Mouse (Mus musculus) adrenal gland (tissue): Measurements from ENCODE around the gene Atp1a3.

Source experiments
- intact Hi-C: fragments of 180-260 bp; cut with DNase I; formaldehyde crosslinking; loops from one replicate; pipeline ENCODE4 v1.15.1; 2025

Gene Atp1a3

GRCm38 (mm10) chr7:25004806-25005205 is 952 bp downstream of the Atp1a3 start:
- intact Hi-C loops, result no loop called here

DNA sequence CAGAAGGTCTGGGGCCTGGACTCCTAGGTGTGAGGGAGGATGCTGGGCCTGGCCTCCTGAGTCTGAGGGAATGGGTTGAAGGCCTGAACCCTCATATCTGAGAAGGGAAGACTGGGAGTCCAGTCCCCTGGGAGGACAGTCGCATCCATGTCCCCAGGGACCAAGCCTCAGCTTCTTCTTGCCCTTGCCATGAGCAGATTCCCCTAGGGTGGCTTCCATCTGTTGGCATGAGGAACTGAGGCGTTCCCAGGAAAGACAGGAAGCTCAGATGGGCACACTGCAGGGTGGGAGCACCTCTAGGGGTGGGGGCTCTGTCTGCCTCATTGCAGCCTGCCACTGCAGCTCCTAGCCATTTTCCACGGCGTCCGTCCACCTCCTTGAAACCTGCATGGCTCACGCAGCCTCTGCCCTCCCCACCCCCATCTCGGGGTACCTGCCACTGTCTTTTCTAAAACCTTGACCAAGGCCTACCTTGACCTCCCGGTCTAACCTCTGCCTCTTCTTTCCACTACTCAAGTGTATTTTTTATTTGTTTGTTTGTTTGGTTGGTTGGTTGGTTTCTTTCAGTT is 1.9 kb downstream of the Atp1a3 start:
- intact Hi-C loops, result no loop called here

- intact Hi-C loops, result no loop called here
Measured at GRCm38 (mm10) chr7:25003291-25003690, 2.5 kb downstream of the Atp1a3 start.

- intact Hi-C loops, result no loop called here
Measured at GRCm38 (mm10) chr7:25000711-25001110, 5.0 kb downstream of the Atp1a3 start.

DNA sequence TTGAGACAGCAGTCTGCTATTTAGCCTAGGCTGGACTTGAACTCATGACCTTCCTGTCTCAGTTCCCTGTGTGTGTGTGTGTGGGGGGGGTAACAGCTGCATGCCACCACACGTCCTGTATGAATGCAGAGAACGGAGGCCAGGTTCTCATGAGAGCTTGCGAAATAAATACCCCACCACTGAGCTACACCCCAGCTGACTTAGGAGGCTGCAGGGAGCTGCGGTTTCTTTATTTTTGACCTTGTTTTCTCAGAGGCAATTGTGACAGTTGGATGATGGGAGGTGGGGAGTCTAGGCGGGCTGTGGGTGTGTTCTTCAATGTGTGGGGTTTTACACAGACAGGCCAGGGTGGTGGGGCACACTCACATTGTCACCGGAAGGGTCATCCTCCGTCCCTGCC is 5.5 kb downstream of the Atp1a3 start:
- intact Hi-C loops, result no loop called here

GRCm38 (mm10) chr7:24993081-24993480 is 12.7 kb downstream of the Atp1a3 start:
- intact Hi-C loops, result no loop called here

DNA sequence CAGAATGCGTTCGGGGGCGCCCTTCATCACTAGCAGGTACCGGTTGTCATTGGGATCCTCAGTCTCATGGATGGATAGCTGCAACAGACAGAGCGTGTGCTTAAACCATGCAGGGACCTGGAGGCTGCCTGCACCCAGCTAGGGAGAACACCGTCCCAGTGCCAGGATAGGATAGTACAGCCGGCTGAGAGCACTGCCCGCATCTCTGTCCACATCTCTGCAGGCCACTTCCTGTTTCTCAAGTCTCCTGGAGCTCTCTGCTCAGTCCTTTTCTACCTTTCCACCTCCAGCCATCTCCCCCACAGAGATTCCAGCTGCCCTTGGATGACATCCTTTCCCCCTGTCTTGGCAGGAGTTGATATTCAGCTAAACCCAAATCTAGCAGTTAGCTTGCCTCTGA is 15.3 kb downstream of the Atp1a3 start:
- intact Hi-C loops, result no loop called here

DNA sequence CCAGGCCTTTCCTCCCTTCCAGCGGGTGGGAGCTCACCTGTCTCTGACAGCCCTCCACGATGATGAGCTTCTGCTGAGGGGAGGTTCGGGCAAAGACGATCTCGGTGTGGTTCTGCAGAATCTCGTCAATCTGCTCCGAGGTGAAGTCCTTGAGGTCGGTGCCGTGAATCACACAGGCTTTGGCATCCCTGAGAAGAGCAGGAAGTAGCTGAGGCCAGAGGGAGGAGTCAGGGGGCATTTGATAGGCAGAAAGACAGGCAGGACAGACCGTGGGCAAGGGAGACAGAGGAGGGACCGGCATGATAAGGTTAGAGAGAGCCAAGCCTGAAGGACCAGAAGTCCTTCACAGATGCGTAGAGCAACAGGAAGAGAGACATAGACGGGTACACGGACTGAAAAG is 17.8 kb downstream of the Atp1a3 start:
- intact Hi-C loops, result no loop called here

DNA sequence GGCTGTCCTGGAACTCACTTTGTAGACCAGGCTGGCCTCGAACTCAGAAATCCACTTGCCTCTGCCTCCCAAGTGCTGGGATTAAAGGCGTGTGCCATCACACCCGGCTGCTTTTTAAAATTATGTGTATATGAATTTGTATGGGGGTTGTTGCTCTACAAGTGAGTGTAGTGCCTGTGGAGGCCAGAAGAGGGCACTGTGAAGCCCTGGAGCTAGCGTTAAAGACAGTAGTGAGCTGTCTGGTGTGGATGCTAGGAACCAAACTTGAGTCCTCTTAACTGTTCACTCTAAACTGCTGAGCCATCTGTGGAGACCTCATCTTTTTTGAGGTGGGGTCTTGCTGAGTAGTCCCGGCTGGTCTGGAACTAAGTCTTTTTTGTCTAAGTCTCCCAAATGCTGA is 20.0 kb downstream of the Atp1a3 start:
- intact Hi-C loops, result no loop called here

- intact Hi-C loops, result no loop called here
Measured at GRCm38 (mm10) chr7:24984307-24984706, 21.5 kb downstream of the Atp1a3 start.

GRCm38 (mm10) chr7:24983396-24983795 is 22.4 kb downstream of the Atp1a3 start:
- intact Hi-C loops, result no loop called here

DNA sequence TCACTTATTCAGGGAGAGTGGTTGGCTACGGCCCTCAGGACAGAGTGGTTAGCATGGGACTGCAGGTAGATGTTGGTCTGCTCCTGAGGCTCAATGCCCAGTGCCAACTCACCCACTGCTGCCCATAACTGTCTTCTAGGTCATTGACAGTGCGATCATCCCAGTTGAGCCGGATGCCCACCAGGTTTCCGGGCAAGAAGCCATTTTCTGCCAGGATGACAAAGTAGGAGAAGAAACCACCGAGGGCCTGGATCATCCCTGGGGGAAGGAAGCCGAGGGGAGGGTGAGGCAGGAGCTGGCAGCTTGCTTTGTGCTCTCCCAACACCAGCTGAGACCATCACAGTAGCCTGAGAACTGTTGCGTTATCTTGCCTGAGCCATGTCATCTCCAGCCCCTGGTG is 25.3 kb downstream of the Atp1a3 start:
- intact Hi-C loops, result no loop called here

DNA sequence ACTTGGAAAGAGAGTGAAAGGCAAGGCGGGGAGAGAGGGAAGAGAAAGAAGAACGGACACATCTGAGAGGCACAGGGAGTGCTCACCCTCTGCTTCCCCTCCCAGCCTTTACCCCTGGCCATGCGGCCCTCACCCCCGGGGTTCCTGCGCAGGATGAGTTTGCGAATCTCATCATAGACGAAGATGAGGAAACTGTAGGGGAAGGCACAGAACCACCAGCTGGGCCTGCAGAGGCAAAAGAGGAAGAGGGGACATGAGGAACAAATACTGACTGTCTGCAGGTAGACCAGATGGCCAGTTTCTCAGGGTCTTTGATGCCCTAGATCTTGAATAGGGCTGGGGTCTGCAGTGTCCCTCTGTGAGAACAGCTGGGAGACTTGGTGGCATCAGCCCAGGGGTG is 27.0 kb downstream of the Atp1a3 start:
- intact Hi-C loops, result no loop called here

DNA sequence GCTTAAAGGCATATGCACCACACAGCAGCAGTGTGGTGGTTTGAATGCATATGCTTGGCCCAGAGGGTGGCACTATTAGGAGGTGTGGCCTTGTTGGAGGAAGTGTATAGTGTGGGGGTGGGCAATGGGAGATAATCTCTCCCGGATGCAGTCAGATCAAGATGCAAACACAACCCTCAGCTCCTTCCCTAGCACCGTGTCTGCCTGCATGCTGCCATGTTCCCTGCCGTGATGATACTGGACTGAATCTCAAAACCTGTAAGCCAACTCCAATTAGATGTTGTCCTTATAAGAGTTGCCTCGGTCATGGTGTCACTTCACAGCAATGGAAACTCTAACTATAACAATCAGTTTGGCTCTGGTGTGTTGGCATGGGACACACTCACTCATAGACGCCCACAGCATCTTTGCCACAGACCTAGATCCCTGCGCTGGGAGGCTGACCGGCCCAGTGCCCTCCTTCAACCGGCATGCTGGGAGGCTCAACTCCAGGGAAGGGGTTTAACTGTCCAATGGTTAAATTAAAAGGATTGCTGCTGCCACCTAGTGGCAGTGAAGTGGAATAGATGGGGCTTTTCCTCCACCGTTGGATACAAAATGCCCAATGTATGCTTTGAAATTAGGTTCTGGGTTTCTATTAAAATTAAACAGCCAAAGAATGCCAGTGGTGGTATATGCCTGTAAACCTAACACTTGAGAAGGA is 30.7 kb downstream of the Atp1a3 start:
- intact Hi-C loops, result no loop called here

DNA sequence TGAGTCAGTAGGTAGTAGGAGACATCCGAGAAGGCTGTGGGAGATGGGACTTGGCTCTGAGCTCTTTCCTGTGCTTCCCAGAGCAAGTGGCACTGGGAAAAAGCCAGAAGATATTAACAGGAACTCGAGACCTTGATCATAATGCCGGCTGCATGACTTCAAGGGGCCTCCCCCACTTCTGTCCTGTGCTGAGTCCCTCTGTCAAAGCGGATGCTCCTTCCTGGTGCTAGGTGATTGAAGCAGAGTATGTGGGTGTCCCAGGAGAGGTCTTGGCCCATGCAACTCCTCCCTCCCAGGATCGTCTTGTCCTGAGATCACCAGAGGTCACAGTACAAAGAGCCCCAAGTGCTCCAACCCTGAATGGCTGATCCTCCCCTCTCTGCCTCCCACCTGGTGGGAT is 31.9 kb downstream of the Atp1a3 start:
- intact Hi-C loops, result no loop called here

DNA sequence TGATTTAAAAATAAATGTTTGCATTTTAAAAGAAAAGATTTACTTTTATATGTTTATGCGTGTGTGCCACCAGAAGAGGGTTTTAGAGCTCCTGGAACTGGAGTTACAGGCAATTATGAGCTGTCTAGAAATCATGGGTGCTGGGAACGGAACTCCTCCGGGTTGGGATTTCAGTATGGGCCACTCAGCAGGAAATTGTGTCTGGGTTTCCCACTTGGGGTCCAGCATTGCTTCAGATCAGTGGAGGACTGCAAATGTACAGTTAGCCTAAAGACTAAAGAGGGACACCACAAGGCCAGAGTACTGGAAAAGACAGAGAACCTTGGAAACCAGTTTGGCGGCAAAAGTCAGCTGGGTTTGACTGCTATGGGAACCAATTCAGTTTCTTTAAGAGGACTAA is 32.5 kb downstream of the Atp1a3 start:
- intact Hi-C loops, result no loop called here

DNA sequence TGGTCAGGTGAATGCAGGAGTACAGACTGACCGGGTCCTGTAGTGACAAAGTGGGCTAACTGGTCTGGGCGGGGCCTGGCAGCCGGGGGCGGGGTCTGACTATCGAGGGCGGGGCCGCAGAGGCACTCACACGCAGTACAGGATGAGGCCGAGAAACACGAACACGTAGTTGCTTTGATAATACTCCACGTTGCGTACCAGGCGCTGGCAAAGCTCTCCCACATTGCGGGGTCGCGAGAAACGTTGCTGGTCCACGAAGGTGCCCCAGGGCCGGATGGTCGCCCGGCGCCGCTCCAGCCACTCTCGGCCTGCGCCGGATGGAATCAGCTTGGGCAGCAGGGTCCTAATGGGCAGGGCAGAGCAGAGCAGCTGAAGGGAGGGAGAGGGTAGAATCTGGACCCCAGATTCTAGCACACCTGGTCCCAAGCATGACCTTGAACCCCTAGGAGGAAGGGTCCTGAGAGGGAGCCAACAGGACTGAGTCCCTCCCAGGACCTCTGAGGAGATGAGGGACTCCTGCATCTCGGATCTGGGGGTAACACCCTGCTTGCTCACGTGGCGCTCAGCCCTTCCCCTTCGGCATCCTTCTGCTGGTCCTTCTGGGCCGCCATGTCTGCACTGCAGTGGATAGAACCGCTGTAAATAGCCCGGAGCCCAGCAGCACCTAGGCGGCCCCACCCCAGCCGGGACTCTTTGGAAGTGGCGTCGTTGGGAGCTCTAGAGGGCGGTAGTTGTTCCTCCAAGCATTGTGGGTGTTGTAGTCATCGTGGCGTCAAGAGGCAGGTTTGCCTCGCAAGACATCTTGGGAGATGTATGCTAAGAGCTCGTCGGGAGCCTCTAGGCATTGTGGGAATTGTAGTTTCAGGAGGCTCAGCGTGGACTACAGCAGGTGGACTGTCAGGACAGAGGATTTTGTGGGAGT is 33.5 kb downstream of the Atp1a3 start, which contains the start of gene Rabac1:
Gene Rabac1, minus strand, starts transcription at position 783 of the 922 bp plus-strand sequence.
- intact Hi-C loops, result no loop called here

DNA sequence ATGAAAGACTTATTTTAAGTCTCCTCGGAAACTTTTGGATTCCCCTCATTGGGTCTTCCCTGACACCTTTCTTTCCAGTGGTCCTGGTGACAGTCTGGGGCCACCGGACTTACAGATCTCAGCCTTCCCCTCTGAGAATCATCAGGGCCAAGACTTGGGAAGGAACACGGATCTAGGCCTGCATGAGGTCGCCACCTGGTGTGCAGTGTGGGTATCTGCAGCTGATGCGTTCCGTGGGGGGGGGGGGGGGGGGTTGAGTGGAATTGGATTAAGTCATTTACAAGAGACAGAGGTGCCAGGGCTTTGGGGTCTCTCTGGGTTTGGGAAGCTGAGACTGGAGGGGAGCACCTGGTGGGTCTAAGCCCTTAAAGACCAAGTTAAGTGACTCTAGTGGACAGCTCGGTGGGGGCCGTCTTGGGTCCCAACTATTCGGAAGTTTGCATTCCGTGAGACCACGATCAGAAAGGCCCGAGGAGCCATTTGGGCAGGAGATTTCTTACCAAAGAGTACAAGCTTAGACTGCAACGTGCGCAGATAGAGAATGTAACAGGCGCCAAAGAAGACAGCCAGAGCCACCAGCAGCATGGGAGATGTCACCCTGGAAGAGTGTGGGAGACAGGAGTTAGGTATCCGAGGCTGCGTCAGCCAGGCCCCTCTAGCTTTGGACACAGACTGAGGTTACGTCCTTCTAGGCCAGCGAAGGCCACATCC is 34.3 kb downstream of the Atp1a3 start:
- intact Hi-C loops, result no loop called here

DNA sequence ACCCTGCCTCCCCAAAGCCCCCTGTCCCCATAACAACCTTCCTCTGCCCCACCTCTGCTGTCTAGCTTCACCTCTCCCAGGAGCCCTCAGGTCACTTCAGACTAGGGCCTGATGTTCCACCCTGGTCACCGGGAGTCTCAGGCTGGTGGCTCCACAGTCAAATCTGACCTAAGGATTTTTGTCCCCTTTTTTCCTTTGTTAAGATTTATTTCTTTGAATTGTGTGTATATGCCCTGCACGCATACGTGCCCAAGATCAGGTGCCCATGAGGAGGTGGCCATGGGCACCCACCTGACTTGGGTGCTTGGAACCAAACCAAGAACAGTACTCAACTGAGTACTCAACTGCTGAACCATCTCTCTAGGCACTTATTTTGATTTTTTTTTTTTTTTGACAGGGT is 35.4 kb downstream of the Atp1a3 start:
- intact Hi-C loops, result no loop called here

- intact Hi-C loops, result no loop called here
Measured at GRCm38 (mm10) chr7:24969805-24970204, 36.0 kb downstream of the Atp1a3 start.

GRCm38 (mm10) chr7:24968463-24968862 is 37.3 kb downstream of the Atp1a3 start:
- intact Hi-C loops, result no loop called here

DNA sequence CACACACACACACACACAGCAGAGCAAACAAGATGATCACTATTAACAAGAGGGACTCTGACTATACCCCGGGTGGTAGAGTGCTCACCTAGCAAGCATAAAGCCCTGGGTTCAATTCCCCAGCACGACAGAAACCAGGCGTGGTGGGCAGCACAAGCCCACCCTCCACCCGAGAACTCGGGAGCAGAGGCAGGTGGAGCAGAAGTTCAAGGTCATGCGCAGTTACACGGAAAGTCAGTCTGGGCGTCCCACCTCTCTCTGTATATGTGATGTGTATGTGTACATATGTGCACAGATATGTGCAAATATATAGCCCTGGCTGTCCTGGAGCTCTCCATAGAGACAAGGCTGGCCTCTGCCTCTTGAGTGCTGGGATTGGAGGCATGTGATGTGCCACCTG is 37.8 kb downstream of the Atp1a3 start:
- intact Hi-C loops, result no loop called here
